Mouse (Mus musculus) heart, adult 11 months (tissue): ENCODE measurements around the gene Cdkl3.

Experiments used
- DNase-seq: peaks from one replicate; pipeline ENCODE4 v3.0.0; 2022

Cdkl3 gene

GRCm38 (mm10) chr11:52018217-52018616 lies 14.2 kb downstream of the Cdkl3 start:
- DNase-seq = no peak

- no peak for DNase-seq
These were observed 28.3 kb downstream of the Cdkl3 start for GRCm38 (mm10) chr11:52032356-52032755.

GRCm38 (mm10) chr11:52033953-52034352 lies 29.9 kb downstream of the Cdkl3 start:
- peak; percentile 88 for DNase-seq

GRCm38 (mm10) chr11:52035905-52036304 lies 31.9 kb downstream of the Cdkl3 start:
- DNase-seq = no peak

GRCm38 (mm10) chr11:52037659-52038058 lies 33.6 kb downstream of the Cdkl3 start:
- no peak for DNase-seq

- no peak for DNase-seq
These were observed 39.2 kb downstream of the Cdkl3 start for GRCm38 (mm10) chr11:52043224-52043623.

- DNase-seq = no peak
These were observed 40.1 kb downstream of the Cdkl3 start for GRCm38 (mm10) chr11:52044156-52044555.

GRCm38 (mm10) chr11:52046446-52047165 lies 42.6 kb downstream of the Cdkl3 start:
- no peak for DNase-seq

GRCm38 (mm10) chr11:52053371-52053770 lies 49.4 kb downstream of the Cdkl3 start:
- DNase-seq = no peak

- DNase-seq = no peak
These were observed 50.7 kb downstream of the Cdkl3 start for GRCm38 (mm10) chr11:52054728-52055127.

- DNase-seq = no peak
These were observed 52.2 kb downstream of the Cdkl3 start for GRCm38 (mm10) chr11:52056198-52056597.

GRCm38 (mm10) chr11:52059001-52059400 lies 55.0 kb downstream of the Cdkl3 start:
- DNase-seq = no peak

- DNase-seq = no peak
These were observed 56.3 kb downstream of the Cdkl3 start for GRCm38 (mm10) chr11:52060315-52060714.

GRCm38 (mm10) chr11:52062406-52062805 lies 58.4 kb downstream of the Cdkl3 start:
- DNase-seq = no peak

- peak; percentile 87 for DNase-seq
These were observed 60.4 kb downstream of the Cdkl3 start for GRCm38 (mm10) chr11:52064398-52064797.

GRCm38 (mm10) chr11:52065841-52066240 lies 61.8 kb downstream of the Cdkl3 start:
- DNase-seq = peak; percentile 56

- peak; percentile 94 for DNase-seq
These were observed 67.7 kb downstream of the Cdkl3 start for GRCm38 (mm10) chr11:52071768-52072167.

- peak; percentile 77 for DNase-seq
These were observed 69.6 kb downstream of the Cdkl3 start for GRCm38 (mm10) chr11:52073528-52074170.

- DNase-seq = peak; percentile 81
These were observed 70.8 kb downstream of the Cdkl3 start for GRCm38 (mm10) chr11:52074626-52075470.

GRCm38 (mm10) chr11:52075794-52076633 lies 72.0 kb downstream of the Cdkl3 start:
- peak; percentile 84 for DNase-seq

GRCm38 (mm10) chr11:52076742-52077352 lies 72.8 kb downstream of the Cdkl3 start:
- DNase-seq = peak; percentile 71

GRCm38 (mm10) chr11:52077939-52078338 lies 73.9 kb downstream of the Cdkl3 start:
- peak; percentile 81 for DNase-seq
